Mouse (Mus musculus) kidney, adult 2 months (tissue): ENCODE data around the gene Iqcb1.

Experiments used
- CTCF ChIP-seq: fragments of 200-500 bp; conservative IDR thresholded peaks from 2 replicates; pipeline ENCODE4 v1.5.1; 2011; ENCODE audit warnings: low read depth, mild to moderate bottlenecking, control low read depth, low read length, moderate library complexity, mixed read lengths; ENCODE audit not compliant: insufficient read depth, insufficient read length
- POLR2A ChIP-seq: fragments of 200-500 bp; IDR thresholded peaks from one replicate; pipeline ENCODE4 v1.6.1; 2011; ENCODE audit warnings: low read depth, low read length, control low read depth

- TF ChIP-seq CTCF: peak; percentile 46
- no peak for TF ChIP-seq POLR2A
Measured at GRCm38 (mm10) chr16:36884881-36885280, 56.7 kb downstream of the Iqcb1 start.
